Mouse (Mus musculus) heart, postnatal 25 days (tissue): Measurements from ENCODE around the gene Olfr1418. TPM values are rescaled to one million over a fixed set of nuclear protein-coding genes. Genes with fewer than 3 reads are reported as not detected.
A peak's percentile ranks its signal among the peaks of the same experiment; 100 is the strongest.
"Not testable (repeated sequence)": the region's sequence is repeated elsewhere in the genome, so short reads cannot be mapped to it uniquely, and the experiment has no call there.

Experiments used
- DNase-seq: peaks from one replicate; pipeline ENCODE4 v3.0.0; 2022; ENCODE audit warnings: low spot score
- intact Hi-C: fragments of 180-260 bp; cut with DNase I; formaldehyde crosslinking; loops from one replicate; pipeline ENCODE4 v1.15.1; 2025
- total RNA-seq, 2 experiments: library from RNA; stranded (reverse); gene quantifications; 2 replicates each; pipeline ENCODE4 v1.2.3; 2021

Olfr1418 gene
- total RNA-seq: not detected

- no peak for DNase-seq
- intact Hi-C loops: no loop called here
Measured at GRCm38 (mm10) chr19:11860966-11861365, at the start of gene Olfr1418. TSS of gene Olfr1418 (minus strand) at chr19:11861066.

GRCm38 (mm10) chr19:11886265-11886664, 25.4 kb upstream of the Olfr1418 start, which contains the start of gene Olfr1420:
TSS of gene Olfr1420 (plus strand) at chr19:11886565.
- DNase-seq: no peak
- intact Hi-C loops: no loop called here

GRCm38 (mm10) chr19:11878404-11878803, 17.5 kb upstream of the Olfr1418 start:
- intact Hi-C loops, DNase-seq: not testable (repeated sequence)

- intact Hi-C loops: no loop called here
- no peak for DNase-seq
Measured at GRCm38 (mm10) chr19:11875006-11875405, 14.1 kb upstream of the Olfr1418 start, which contains the start of gene Olfr1419. TSS of gene Olfr1419 (minus strand) at chr19:11875106.

- intact Hi-C loops: no loop called here
- DNase-seq: no peak
Measured at GRCm38 (mm10) chr19:11867837-11868236, 7.0 kb upstream of the Olfr1418 start.

- intact Hi-C loops: no loop called here
- no peak for DNase-seq
Measured at GRCm38 (mm10) chr19:11856506-11856905, 4.4 kb downstream of the Olfr1418 start.

- intact Hi-C loops: no loop called here
- no peak for DNase-seq
Measured at GRCm38 (mm10) chr19:11854821-11855220, 6.0 kb downstream of the Olfr1418 start.

- intact Hi-C loops: no loop called here
- DNase-seq: no peak
Measured at GRCm38 (mm10) chr19:11852652-11853051, 8.2 kb downstream of the Olfr1418 start.

- intact Hi-C loops: no loop called here
- no peak for DNase-seq
Measured at GRCm38 (mm10) chr19:11846333-11846732, 14.5 kb downstream of the Olfr1418 start.

GRCm38 (mm10) chr19:11839119-11839518, 21.7 kb downstream of the Olfr1418 start, which contains the start of gene Olfr1417:
TSS of gene Olfr1417 (minus strand) at chr19:11839219.
- intact Hi-C loops: no loop called here
- no peak for DNase-seq

GRCm38 (mm10) chr19:11823346-11824065, 37.4 kb downstream of the Olfr1418 start:
- intact Hi-C loops: no loop called here

GRCm38 (mm10) chr19:11820211-11820610, 40.7 kb downstream of the Olfr1418 start:
- no peak for DNase-seq
- intact Hi-C loops: loop anchor here (1.0 kb wide), 1 partner anchor 41 kb away; no protein-coding TSS in a partner anchor

More at GRCm38 (mm10) chr19:11823346-11824065, 37.4 kb downstream of the Olfr1418 start:
- DNase-seq: no peak

GRCm38 (mm10) chr19:11819800-11820199, 41.1 kb downstream of the Olfr1418 start:
- DNase-seq: peak; percentile 72
- intact Hi-C loops: loop anchor here (1.0 to 5.0 kb wide), 4 partner anchors 15 to 193 kb away; partner anchors contain the start of gene Patl1

GRCm38 (mm10) chr19:11819143-11819700, 41.6 kb downstream of the Olfr1418 start, which contains the start of gene Stx3:
TSS of gene Stx3 (minus strand) at chr19:11819403.
- intact Hi-C loops: loop anchor here (2.0 to 5.0 kb wide), 3 partner anchors 14 to 193 kb away; partner anchors contain the start of gene Patl1
- no peak for DNase-seq

- peak; percentile 38 for DNase-seq
- intact Hi-C loops: loop anchor here (2.0 to 5.0 kb wide), 3 partner anchors 14 to 194 kb away; partner anchors contain the start of gene Patl1
Measured at GRCm38 (mm10) chr19:11818199-11819142, 42.4 kb downstream of the Olfr1418 start.

GRCm38 (mm10) chr19:11817586-11817985, 43.3 kb downstream of the Olfr1418 start:
- DNase-seq: no peak
- intact Hi-C loops: loop anchor here (5.0 kb wide), 2 partner anchors 95 to 195 kb away; partner anchors contain the start of gene Patl1

GRCm38 (mm10) chr19:11816706-11817105, 44.2 kb downstream of the Olfr1418 start:
- DNase-seq: no peak
- intact Hi-C loops: loop anchor here (5.0 kb wide), 2 partner anchors 96 to 196 kb away; partner anchors contain the start of gene Patl1

- no peak for DNase-seq
- intact Hi-C loops: loop anchor here (5.0 kb wide), 2 partner anchors 97 to 197 kb away; partner anchors contain the start of gene Patl1
Measured at GRCm38 (mm10) chr19:11814742-11815333, 46.0 kb downstream of the Olfr1418 start.

- intact Hi-C loops: no loop called here
- peak; percentile 14 for DNase-seq
Measured at GRCm38 (mm10) chr19:11813649-11814048, 47.2 kb downstream of the Olfr1418 start.
